Comparison of ENCODE assay signal across 8 mouse cellular contexts in genomic region chr2:131262213-131262672, GRCm38 (mm10). TPM values are rescaled to one million over a fixed set of nuclear protein-coding genes. Genes with fewer than 3 reads are reported as not detected.
DNase-seq lines count a peak whose midpoint lies in the region; ATAC-seq lines count a peak whose summit lies in the region.

Pank2 (plus strand) TSS chr2:131262495.

- ATAC-seq in inflammation-experienced regulatory T-cells, adult 6 months = peak; percentile 96
- peak; percentile 96 for ATAC-seq in megakaryocyte-erythroid progenitor cell, adult 5-6 weeks (replicated peaks; ENCODE audit: low FRiP score, low TSS enrichment, poor library complexity, severe bottlenecking)

- intact Hi-C loops in gastrocnemius, postnatal 14 days (cut with DNase I; ENCODE audit: low total_unique reads) = no loop called here
- intact Hi-C loops in left cerebral cortex, postnatal 10 days (cut with DNase I) = loop anchor here (5.0 kb wide), 2 partner anchors 85 to 155 kb away; no protein-coding TSS in a partner anchor

- DNase-seq in adrenal gland, adult (ENCODE audit: inconsistent age in 2 of 2, low spot score in 1 of 2) = peak; percentile 98 to 99
- peak; percentile 99 for DNase-seq in embryo, embryonic 10.5 days (ENCODE audit: low spot score)
- peak; percentile 98 for DNase-seq in gastrocnemius, postnatal 14 days
- DNase-seq in left cerebral cortex, postnatal 10 days (ENCODE audit: extremely low spot score in 1 of 2, low spot score in 2 of 2) = peak; percentile 99
- DNase-seq in right cerebral cortex, postnatal 25 days = peak; percentile 99
- DNase-seq in urinary bladder, postnatal 4 days (ENCODE audit: low spot score in 2 of 2) = peak; percentile 97

RNA-seq across cellular contexts. Expression of gene Pank2, which starts in this region (rescaled TPM):
- 10 to 100 TPM; 21.9 to 22.8 TPM for total RNA-seq in gastrocnemius, postnatal 14 days (2021)
- polyA plus RNA-seq in inflammation-experienced regulatory T-cells, adult 6 months (2017; shearing (Covaris generic)) = 10 to 100 TPM in 2 of 3 experiments, 1 to 10 TPM in 1; 9.9 to 12.1 (median 11.9) TPM
- total RNA-seq in left cerebral cortex, postnatal 10 days (2021) = 10 to 100 TPM; 51.9 to 57.1 TPM
- 47.4 and 52.7 TPM in 2 replicates for total RNA-seq in megakaryocyte-erythroid progenitor cell, adult 5-6 weeks (2014; fragmentation: Nextera tagmentation)
- total RNA-seq in megakaryocyte-erythroid progenitor cell, adult 5-6 weeks (2017) = 56.3 and 94.8 TPM in 2 replicates

Comparison
In these comparisons a context has a peak if more than half of its experiments do, and no peak if none do; other contexts are left out.
1. Peak in every context shown above with its lines: DNase-seq and ATAC-seq.